Mouse (Mus musculus): Measurements from ENCODE around the gene Kcmf1. TPM values are rescaled to one million over a fixed set of nuclear protein-coding genes. Genes with fewer than 3 reads are reported as not detected.

Kcmf1 gene
- polyA plus RNA-seq, 1 experiment: 175 TPM

GRCm38 (mm10) chr6:72902254-72902990, 2.6 kb upstream of the Kcmf1 start:
- Histone ChIP-seq H3K27ac (ENCODE audit: insufficient read depth, low read length) (peak overlapping the region; percentile 88), H3K4me3 (ENCODE audit: low read depth, low read length) (no peak overlapping the region), H3K9me3 (replicated peaks; ENCODE audit: control insufficient read depth, insufficient read depth, low read length, poor library complexity, severe bottlenecking) (no peaks in the 10 kb centered on the region), H3K36me3 (ENCODE audit: control insufficient read depth, insufficient read depth, low read length, poor library complexity, severe bottlenecking) (no peaks in the 10 kb centered on the region), H3K9ac (ENCODE audit: low read depth, poor library complexity, severe bottlenecking) (peak overlapping the region; percentile 100), H3K4me1 (ENCODE audit: control insufficient read depth, insufficient read depth, low read length) (no peaks in the 10 kb centered on the region), H3K27me3 (ENCODE audit: control insufficient read depth, insufficient read depth, low read length, poor library complexity, severe bottlenecking) (no peaks in the 10 kb centered on the region)
- no peak for TF ChIP-seq POLR2A (IDR thresholded peaks at IDR 0.05; ENCODE audit: insufficient read depth, low read length)
- TF ChIP-seq EP300 (IDR thresholded peaks at IDR 0.05; ENCODE audit: insufficient read depth, low read depth, low read length): no peak
- TF ChIP-seq CTCF (IDR thresholded peaks at IDR 0.05; ENCODE audit: low read depth, low read length): no peak

DNA sequence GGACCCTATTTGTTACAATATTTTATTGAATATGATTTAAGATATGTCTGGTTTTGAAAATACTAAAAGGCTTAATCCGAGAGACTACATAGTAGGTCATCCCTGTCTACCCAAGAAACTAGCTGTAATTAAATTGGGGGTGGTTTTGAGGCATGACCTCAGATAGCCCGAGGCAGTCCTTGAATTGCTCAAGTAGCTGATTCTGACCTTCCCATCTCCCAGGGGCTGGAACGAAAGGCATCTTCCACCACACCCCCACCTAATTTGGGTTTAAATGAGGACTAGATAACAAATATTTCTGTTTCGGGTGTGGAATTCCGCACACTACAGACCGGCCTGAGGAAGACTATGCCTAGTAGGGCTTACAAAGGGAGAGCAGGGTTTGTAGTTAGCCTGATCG, 1.2 kb upstream of the Kcmf1 start:
- TF ChIP-seq CTCF (IDR thresholded peaks at IDR 0.05; ENCODE audit: low read depth, low read length) (no peak), POLR2A (IDR thresholded peaks at IDR 0.05; ENCODE audit: insufficient read depth, low read length) (peak; percentile 34), EP300 (IDR thresholded peaks at IDR 0.05; ENCODE audit: insufficient read depth, low read depth, low read length) (peak; percentile 91)
- Histone ChIP-seq H3K36me3 (ENCODE audit: control insufficient read depth, insufficient read depth, low read length, poor library complexity, severe bottlenecking) (peaks cover 9% of the 10 kb centered on the region), H3K4me3 (ENCODE audit: low read depth, low read length) (peak overlapping the region; percentile 93), H3K27ac (ENCODE audit: insufficient read depth, low read length) (peak overlapping the region; percentile 99), H3K4me1 (ENCODE audit: control insufficient read depth, insufficient read depth, low read length) (no peaks in the 10 kb centered on the region), H3K9ac (ENCODE audit: low read depth, poor library complexity, severe bottlenecking) (peak overlapping the region; percentile 100), H3K27me3 (ENCODE audit: control insufficient read depth, insufficient read depth, low read length, poor library complexity, severe bottlenecking) (no peaks in the 10 kb centered on the region), H3K9me3 (replicated peaks; ENCODE audit: control insufficient read depth, insufficient read depth, low read length, poor library complexity, severe bottlenecking) (no peaks in the 10 kb centered on the region)

DNA sequence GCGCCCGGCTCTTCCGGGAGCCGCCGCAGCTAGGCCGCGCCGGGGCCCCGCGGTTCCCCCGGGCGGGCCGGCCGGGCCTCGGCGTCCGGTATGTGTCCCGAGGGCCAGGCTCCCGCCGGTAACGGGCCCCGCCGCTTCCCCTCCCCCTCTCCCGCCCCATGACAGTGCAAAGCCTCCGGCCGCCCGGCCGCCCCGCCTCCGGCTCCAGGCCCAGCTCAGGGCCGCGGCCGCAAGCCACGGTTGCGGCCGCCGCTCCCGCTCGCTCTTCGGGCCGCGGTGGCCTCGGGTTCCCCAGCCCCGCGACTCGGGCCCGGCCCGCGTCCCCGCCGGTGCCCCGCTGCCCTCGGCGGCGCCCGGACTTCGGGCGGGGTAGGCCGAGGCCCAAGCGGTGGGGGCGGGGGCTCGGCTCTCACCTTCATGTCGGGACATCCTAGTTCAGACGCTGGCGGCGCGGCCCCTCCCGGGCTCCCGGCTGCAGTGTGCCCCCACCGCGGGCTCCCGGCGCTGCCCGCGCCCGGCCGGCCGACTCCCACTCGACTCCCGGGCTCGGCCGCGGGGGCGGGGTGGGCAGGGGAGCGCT, 488 bp downstream of the Kcmf1 start:
- Histone ChIP-seq H3K9ac (ENCODE audit: low read depth, poor library complexity, severe bottlenecking) (peak overlapping the region; percentile 100), H3K4me1 (ENCODE audit: control insufficient read depth, insufficient read depth, low read length) (peaks cover 2% of the 10 kb centered on the region), H3K27me3 (ENCODE audit: control insufficient read depth, insufficient read depth, low read length, poor library complexity, severe bottlenecking) (no peaks in the 10 kb centered on the region), H3K36me3 (ENCODE audit: control insufficient read depth, insufficient read depth, low read length, poor library complexity, severe bottlenecking) (peaks cover 18% of the 10 kb centered on the region), H3K27ac (ENCODE audit: insufficient read depth, low read length) (peak overlapping the region; percentile 34; the same call in 1 of the 2 replicates), H3K4me3 (ENCODE audit: low read depth, low read length) (peak overlapping the region; percentile 100), H3K9me3 (replicated peaks; ENCODE audit: control insufficient read depth, insufficient read depth, low read length, poor library complexity, severe bottlenecking) (no peaks in the 10 kb centered on the region)
- TF ChIP-seq CTCF (IDR thresholded peaks at IDR 0.05; ENCODE audit: low read depth, low read length): no peak
- TF ChIP-seq EP300 (IDR thresholded peaks at IDR 0.05; ENCODE audit: insufficient read depth, low read depth, low read length): no peak
- TF ChIP-seq POLR2A (IDR thresholded peaks at IDR 0.05; ENCODE audit: insufficient read depth, low read length): no peak

DNA sequence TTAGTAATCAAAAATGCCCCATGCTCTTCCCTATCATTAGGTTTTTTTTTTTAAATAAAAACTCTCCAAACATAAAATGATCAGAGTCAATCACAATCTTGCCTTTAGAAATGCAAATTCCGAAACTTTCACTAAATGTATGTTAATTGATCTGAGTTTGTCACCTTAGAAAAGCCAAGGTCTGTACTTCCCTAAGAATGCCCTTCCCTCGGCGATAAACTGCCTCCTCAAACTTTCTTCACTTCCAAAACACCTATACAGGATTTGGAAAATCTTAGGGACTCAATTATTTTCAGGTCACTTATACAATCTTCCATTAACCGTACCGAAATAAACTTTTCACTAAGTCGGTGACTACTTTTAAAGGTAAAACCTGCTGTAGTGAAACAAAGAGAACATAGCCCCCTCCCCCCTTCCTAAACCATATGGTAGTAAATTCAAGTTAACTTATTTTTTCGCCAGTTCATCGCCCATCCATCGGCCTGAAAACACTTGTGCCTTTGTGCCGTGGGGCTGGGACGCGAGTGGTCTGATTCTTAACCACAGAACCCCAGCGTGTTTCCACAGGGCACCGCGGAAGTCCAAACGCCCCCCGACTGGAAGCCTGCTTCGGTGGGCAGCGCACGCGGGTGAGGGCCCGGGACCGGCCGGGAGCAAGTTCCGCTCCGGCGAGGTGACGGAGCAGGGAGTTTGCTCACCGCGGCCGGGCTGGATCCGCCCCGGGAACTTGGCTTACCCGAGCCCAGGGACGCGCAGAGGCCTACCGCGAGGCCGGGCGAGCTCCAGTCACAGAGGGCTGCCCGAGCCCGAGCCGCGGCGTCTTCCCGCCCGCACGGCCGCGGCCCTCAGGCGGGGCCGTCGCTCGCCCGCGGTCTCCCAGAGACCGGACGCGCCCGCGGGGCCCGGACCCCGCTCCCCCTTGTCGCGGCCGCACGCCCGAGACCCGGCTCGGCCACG, 1.3 kb downstream of the Kcmf1 start:
- Histone ChIP-seq H3K9me3 (replicated peaks; ENCODE audit: control insufficient read depth, insufficient read depth, low read length, poor library complexity, severe bottlenecking) (no peaks in the 10 kb centered on the region), H3K27me3 (ENCODE audit: control insufficient read depth, insufficient read depth, low read length, poor library complexity, severe bottlenecking) (no peaks in the 10 kb centered on the region), H3K4me1 (ENCODE audit: control insufficient read depth, insufficient read depth, low read length) (peaks cover 4% of the 10 kb centered on the region), H3K4me3 (ENCODE audit: low read depth, low read length) (peak overlapping the region; percentile 100), H3K27ac (ENCODE audit: insufficient read depth, low read length) (peak overlapping the region; percentile 97), H3K9ac (ENCODE audit: low read depth, poor library complexity, severe bottlenecking) (peak overlapping the region; percentile 100), H3K36me3 (ENCODE audit: control insufficient read depth, insufficient read depth, low read length, poor library complexity, severe bottlenecking) (peaks cover 18% of the 10 kb centered on the region)
- TF ChIP-seq EP300 (IDR thresholded peaks at IDR 0.05; ENCODE audit: insufficient read depth, low read depth, low read length) (no peak), CTCF (IDR thresholded peaks at IDR 0.05; ENCODE audit: low read depth, low read length) (no peak), POLR2A (IDR thresholded peaks at IDR 0.05; ENCODE audit: insufficient read depth, low read length) (no peak)

GRCm38 (mm10) chr6:72895000-72895399, 4.8 kb downstream of the Kcmf1 start:
- H3K4me3 ChIP-seq (ENCODE audit: low read depth, low read length): no peak overlapping the region
- H3K27ac ChIP-seq (ENCODE audit: insufficient read depth, low read length): no peak overlapping the region
- TF ChIP-seq POLR2A (IDR thresholded peaks at IDR 0.05; ENCODE audit: insufficient read depth, low read length): no peak
- TF ChIP-seq EP300 (IDR thresholded peaks at IDR 0.05; ENCODE audit: insufficient read depth, low read depth, low read length): no peak
- TF ChIP-seq CTCF (IDR thresholded peaks at IDR 0.05; ENCODE audit: low read depth, low read length): no peak
- no peaks in the 10 kb centered on the region for H3K27me3 ChIP-seq (ENCODE audit: control insufficient read depth, insufficient read depth, low read length, poor library complexity, severe bottlenecking)
- peaks cover 21% of the 10 kb centered on the region for H3K36me3 ChIP-seq (ENCODE audit: control insufficient read depth, insufficient read depth, low read length, poor library complexity, severe bottlenecking)
- H3K4me1 ChIP-seq (ENCODE audit: control insufficient read depth, insufficient read depth, low read length): peaks cover 4% of the 10 kb centered on the region
- H3K9ac ChIP-seq (ENCODE audit: low read depth, poor library complexity, severe bottlenecking): no peak overlapping the region
- no peaks in the 10 kb centered on the region for H3K9me3 ChIP-seq (replicated peaks; ENCODE audit: control insufficient read depth, insufficient read depth, low read length, poor library complexity, severe bottlenecking)

Data from ES-Bruce4 (cell line).